Mouse (Mus musculus): Measurements from ENCODE around the gene Sept9.
"Not testable (repeated sequence)": the region's sequence is repeated elsewhere in the genome, so short reads cannot be mapped to it uniquely, and the experiment has no call there.

Sept9 gene

GRCm38 (mm10) chr11:117325468-117326139 is 126.1 kb downstream of the Sept9 start:
- DNase-seq (ENCODE audit: low read depth, low spot score) = no peak

- no peak for DNase-seq (ENCODE audit: low read depth, low spot score)
These were observed 126.8 kb downstream of the Sept9 start for GRCm38 (mm10) chr11:117326140-117326725.

GRCm38 (mm10) chr11:117326867-117327600 is 127.6 kb downstream of the Sept9 start:
- peak; percentile 58 for DNase-seq (ENCODE audit: low read depth, low spot score)

- no peak for DNase-seq (ENCODE audit: low read depth, low spot score)
These were observed 128.2 kb downstream of the Sept9 start for GRCm38 (mm10) chr11:117327633-117328032.

- DNase-seq (ENCODE audit: low read depth, low spot score) = no peak
These were observed 130.9 kb downstream of the Sept9 start for GRCm38 (mm10) chr11:117330076-117330950.

- no peak for DNase-seq (ENCODE audit: low read depth, low spot score)
These were observed 131.4 kb downstream of the Sept9 start for GRCm38 (mm10) chr11:117330951-117331254.

GRCm38 (mm10) chr11:117331361-117332241 is 132.1 kb downstream of the Sept9 start:
- DNase-seq (ENCODE audit: low read depth, low spot score) = no peak

GRCm38 (mm10) chr11:117332242-117333149 is 133.0 kb downstream of the Sept9 start:
- DNase-seq (ENCODE audit: low read depth, low spot score) = no peak

GRCm38 (mm10) chr11:117333150-117333715 is 133.8 kb downstream of the Sept9 start:
- no peak for DNase-seq (ENCODE audit: low read depth, low spot score)

- no peak for DNase-seq (ENCODE audit: low read depth, low spot score)
These were observed 134.6 kb downstream of the Sept9 start for GRCm38 (mm10) chr11:117334101-117334500.

- DNase-seq (ENCODE audit: low read depth, low spot score) = no peak
These were observed 135.7 kb downstream of the Sept9 start for GRCm38 (mm10) chr11:117335146-117335545.

- DNase-seq (ENCODE audit: low read depth, low spot score) = no peak
These were observed 136.8 kb downstream of the Sept9 start for GRCm38 (mm10) chr11:117336081-117336788.

- no peak for DNase-seq (ENCODE audit: low read depth, low spot score)
These were observed 138.3 kb downstream of the Sept9 start for GRCm38 (mm10) chr11:117337749-117338148.

- DNase-seq (ENCODE audit: low read depth, low spot score) = no peak
These were observed 139.0 kb downstream of the Sept9 start for GRCm38 (mm10) chr11:117338503-117338902.

- DNase-seq (ENCODE audit: low read depth, low spot score) = no peak
These were observed 139.6 kb downstream of the Sept9 start for GRCm38 (mm10) chr11:117339050-117339449.

GRCm38 (mm10) chr11:117341218-117341617 is 141.8 kb downstream of the Sept9 start:
- no peak for DNase-seq (ENCODE audit: low read depth, low spot score)

- no peak for DNase-seq (ENCODE audit: low read depth, low spot score)
These were observed 142.6 kb downstream of the Sept9 start for GRCm38 (mm10) chr11:117342076-117342475.

- not testable (repeated sequence) for DNase-seq (ENCODE audit: low read depth, low spot score)
These were observed 143.0 kb downstream of the Sept9 start for GRCm38 (mm10) chr11:117342490-117342889.

GRCm38 (mm10) chr11:117343800-117344199 is 144.3 kb downstream of the Sept9 start:
- no peak for DNase-seq (ENCODE audit: low read depth, low spot score)

Measured in telencephalon, adult 2 months (tissue).